Mouse (Mus musculus) gastrocnemius, adult 8-10 months (tissue): ENCODE results near the gene Gm21304. TPM values are rescaled to one million over a fixed set of nuclear protein-coding genes. Genes with fewer than 3 reads are reported as not detected.
"Not testable (repeated sequence)": the region's sequence is repeated elsewhere in the genome, so short reads cannot be mapped to it uniquely, and the experiment has no call there.

Source experiments
- DNase-seq, 2 experiments: peaks; one replicate each; pipeline ENCODE4 v3.0.0; 2022; ENCODE audit warnings: low spot score in 2 of 2
- total RNA-seq, 4 experiments: library from RNA; stranded (reverse); gene quantifications; 2 replicates each; pipeline ENCODE4 v1.2.4; 2022

Gene Gm21304
- total RNA-seq, result not detected

DNA sequence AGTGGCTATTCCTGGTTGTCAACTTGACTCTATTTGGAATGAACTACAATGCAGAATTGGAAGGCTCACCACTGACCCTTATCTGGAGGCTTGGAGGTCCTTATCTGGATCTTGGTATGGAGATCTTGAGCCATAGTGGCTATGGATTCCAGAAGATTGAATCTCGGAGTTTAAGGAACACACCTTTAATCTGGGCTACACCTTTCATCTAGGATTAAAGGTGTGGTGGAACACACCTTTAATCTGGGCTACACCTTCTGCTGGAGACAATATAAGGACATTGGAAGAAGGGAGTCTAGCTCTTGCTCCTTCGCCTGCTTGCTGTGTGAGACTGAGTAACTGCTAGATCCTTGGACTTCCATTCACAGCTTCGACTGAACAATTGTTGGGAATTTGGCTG lies at the start of gene Gm21304:
Gene Gm21304 (plus strand): TSS at position 301 of the 400 bp plus-strand sequence.
- DNase-seq, result not testable (repeated sequence)

DNA sequence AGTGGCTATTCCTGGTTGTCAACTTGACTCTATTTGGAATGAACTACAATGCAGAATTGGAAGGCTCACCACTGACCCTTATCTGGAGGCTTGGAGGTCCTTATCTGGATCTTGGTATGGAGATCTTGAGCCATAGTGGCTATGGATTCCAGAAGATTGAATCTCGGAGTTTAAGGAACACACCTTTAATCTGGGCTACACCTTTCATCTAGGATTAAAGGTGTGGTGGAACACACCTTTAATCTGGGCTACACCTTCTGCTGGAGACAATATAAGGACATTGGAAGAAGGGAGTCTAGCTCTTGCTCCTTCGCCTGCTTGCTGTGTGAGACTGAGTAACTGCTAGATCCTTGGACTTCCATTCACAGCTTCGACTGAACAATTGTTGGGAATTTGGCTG lies 25.6 kb upstream of the Gm21304 start, which contains the start of gene Gm21293:
Gene Gm21293 (plus strand): TSS at position 301 of the 400 bp plus-strand sequence.
- not testable (repeated sequence) for DNase-seq

DNA sequence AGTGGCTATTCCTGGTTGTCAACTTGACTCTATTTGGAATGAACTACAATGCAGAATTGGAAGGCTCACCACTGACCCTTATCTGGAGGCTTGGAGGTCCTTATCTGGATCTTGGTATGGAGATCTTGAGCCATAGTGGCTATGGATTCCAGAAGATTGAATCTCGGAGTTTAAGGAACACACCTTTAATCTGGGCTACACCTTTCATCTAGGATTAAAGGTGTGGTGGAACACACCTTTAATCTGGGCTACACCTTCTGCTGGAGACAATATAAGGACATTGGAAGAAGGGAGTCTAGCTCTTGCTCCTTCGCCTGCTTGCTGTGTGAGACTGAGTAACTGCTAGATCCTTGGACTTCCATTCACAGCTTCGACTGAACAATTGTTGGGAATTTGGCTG lies 17.1 kb upstream of the Gm21304 start, which contains the start of gene Gm6763:
Gene Gm6763 (plus strand): TSS at position 301 of the 400 bp plus-strand sequence.
- not testable (repeated sequence) for DNase-seq

DNA sequence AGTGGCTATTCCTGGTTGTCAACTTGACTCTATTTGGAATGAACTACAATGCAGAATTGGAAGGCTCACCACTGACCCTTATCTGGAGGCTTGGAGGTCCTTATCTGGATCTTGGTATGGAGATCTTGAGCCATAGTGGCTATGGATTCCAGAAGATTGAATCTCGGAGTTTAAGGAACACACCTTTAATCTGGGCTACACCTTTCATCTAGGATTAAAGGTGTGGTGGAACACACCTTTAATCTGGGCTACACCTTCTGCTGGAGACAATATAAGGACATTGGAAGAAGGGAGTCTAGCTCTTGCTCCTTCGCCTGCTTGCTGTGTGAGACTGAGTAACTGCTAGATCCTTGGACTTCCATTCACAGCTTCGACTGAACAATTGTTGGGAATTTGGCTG lies 8.6 kb upstream of the Gm21304 start, which contains the start of gene Gm8764:
Gene Gm8764 (plus strand): TSS at position 301 of the 400 bp plus-strand sequence.
- not testable (repeated sequence) for DNase-seq

DNA sequence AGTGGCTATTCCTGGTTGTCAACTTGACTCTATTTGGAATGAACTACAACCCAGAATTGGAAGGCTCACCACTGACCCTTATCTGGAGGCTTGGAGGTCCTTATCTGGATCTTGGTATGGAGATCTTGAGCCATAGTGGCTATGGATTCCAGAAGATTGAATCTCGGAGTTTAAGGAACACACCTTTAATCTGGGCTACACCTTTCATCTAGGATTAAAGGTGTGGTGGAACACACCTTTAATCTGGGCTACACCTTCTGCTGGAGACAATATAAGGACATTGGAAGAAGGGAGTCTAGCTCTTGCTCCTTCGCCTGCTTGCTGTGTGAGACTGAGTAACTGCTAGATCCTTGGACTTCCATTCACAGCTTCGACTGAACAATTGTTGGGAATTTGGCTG lies 8.4 kb downstream of the Gm21304 start, which contains the start of gene Gm21312:
Gene Gm21312 (plus strand): TSS at position 301 of the 400 bp plus-strand sequence.
- DNase-seq, result not testable (repeated sequence)

DNA sequence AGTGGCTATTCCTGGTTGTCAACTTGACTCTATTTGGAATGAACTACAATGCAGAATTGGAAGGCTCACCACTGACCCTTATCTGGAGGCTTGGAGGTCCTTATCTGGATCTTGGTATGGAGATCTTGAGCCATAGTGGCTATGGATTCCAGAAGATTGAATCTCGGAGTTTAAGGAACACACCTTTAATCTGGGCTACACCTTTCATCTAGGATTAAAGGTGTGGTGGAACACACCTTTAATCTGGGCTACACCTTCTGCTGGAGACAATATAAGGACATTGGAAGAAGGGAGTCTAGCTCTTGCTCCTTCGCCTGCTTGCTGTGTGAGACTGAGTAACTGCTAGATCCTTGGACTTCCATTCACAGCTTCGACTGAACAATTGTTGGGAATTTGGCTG lies 16.9 kb downstream of the Gm21304 start, which contains the start of gene Gm20765:
Gene Gm20765 (plus strand): TSS at position 301 of the 400 bp plus-strand sequence.
- DNase-seq, result not testable (repeated sequence)

DNA sequence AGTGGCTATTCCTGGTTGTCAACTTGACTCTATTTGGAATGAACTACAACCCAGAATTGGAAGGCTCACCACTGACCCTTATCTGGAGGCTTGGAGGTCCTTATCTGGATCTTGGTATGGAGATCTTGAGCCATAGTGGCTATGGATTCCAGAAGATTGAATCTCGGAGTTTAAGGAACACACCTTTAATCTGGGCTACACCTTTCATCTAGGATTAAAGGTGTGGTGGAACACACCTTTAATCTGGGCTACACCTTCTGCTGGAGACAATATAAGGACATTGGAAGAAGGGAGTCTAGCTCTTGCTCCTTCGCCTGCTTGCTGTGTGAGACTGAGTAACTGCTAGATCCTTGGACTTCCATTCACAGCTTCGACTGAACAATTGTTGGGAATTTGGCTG lies 25.4 kb downstream of the Gm21304 start, which contains the start of gene Gm4340:
Gene Gm4340 (plus strand): TSS at position 301 of the 400 bp plus-strand sequence.
- DNase-seq, result not testable (repeated sequence)

DNA sequence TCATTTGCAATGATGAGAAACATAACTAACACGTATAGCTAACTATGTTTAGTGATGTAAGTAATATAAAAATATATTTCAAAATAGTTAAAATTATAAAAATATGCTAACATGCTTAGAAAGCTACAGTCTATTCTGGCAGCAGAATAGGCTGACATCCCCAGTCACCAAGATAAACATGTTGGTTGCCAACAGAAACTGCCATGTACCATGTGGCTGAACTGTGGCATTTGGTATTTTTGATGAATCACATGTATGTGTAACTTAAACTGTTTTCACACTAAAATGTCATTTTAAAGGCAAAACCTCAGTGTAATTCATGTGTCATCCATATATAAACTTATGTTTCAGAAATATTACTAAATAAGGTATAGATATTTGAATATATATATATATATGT lies 41.3 kb downstream of the Gm21304 start:
- no peak for DNase-seq

DNA sequence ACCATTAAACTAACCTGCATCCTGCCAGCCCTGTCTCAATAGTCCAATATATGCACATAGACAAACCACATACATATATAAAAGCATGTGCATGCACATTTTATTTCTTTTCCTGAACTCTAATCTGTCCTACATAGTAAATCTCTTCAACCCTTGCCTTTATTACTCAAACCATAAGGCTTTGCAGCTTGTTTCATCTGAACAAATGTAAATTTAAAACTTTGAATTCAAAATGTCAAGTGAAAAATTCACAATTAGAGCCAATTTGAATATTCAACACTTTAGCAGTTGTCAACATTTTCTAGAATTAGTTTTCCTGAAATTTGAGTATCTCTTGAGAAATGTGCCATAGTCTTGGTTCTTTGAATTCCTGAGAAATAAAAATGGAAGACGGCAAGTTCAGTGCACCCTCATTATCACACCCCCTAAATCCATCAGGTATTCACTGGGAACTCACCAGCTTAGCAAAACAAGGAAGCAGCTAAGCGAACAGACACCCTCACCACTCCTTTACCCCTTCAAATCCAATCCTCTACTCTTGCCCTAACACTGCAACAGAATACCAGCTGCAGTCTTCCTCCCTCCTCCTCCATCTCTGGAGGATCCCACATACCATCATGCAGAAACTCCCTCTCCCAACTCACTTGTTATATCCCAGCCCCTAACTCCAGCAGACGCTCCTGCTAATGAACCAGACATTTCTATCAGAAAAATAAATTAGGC lies 42.1 kb downstream of the Gm21304 start:
- DNase-seq, result no peak

DNA sequence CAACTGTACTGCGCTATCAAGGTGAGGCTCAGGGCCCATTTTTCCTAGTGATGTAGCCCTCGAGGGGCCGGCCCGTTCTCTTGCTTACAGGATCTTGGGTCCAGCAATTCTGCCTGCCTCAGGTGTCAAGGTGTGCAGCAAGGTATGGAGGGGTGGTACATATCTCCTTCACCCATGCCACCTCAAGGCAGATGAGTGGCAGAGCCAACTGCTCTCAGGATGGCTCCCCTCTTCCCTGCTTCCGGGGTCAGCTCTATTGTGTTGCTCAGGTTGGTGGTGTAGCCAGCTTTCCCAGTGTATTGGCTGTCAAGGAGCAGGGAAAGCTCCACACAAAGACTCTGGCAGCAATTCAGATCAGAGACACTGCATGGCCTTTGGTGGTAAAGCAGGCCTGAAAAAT lies 46.2 kb downstream of the Gm21304 start:
- DNase-seq, result no peak

Other genes starting within 250 kb of the Gm21304 start
- gene Gm21293, start 25.5 kb upstream of the Gm21304 start, total RNA-seq, result not detected
- gene Gm6763, start 17.0 kb upstream of the Gm21304 start, total RNA-seq, result not detected
- not detected for gene Gm8764, start 8.5 kb upstream of the Gm21304 start, total RNA-seq
- not detected for gene Gm21312, start 8.5 kb downstream of the Gm21304 start, total RNA-seq
- not detected for gene Gm20765, start 17.0 kb downstream of the Gm21304 start, total RNA-seq
- gene Gm4340, start 25.5 kb downstream of the Gm21304 start, total RNA-seq, result not detected